Mouse (Mus musculus) G1E-ER4 (cell line): ENCODE measurements around the gene Cdh22. TPM values are rescaled to one million over a fixed set of nuclear protein-coding genes. Genes with fewer than 3 reads are reported as not detected.

Experiments
- GATA1 ChIP-seq: IDR thresholded peaks from one replicate; pipeline ENCODE4 v1.8.0; 2012; ENCODE audit warnings: low read length, inconsistent platforms
- polyA plus RNA-seq: library from polyadenylated mRNA; stranded (reverse); fragments of >175 nt; gene quantifications from 2 replicates; pipeline ENCODE4 v1.2.3, GENCODE M21; 2012

The Cdh22 gene
- not detected in 2 replicates for polyA plus RNA-seq

DNA sequence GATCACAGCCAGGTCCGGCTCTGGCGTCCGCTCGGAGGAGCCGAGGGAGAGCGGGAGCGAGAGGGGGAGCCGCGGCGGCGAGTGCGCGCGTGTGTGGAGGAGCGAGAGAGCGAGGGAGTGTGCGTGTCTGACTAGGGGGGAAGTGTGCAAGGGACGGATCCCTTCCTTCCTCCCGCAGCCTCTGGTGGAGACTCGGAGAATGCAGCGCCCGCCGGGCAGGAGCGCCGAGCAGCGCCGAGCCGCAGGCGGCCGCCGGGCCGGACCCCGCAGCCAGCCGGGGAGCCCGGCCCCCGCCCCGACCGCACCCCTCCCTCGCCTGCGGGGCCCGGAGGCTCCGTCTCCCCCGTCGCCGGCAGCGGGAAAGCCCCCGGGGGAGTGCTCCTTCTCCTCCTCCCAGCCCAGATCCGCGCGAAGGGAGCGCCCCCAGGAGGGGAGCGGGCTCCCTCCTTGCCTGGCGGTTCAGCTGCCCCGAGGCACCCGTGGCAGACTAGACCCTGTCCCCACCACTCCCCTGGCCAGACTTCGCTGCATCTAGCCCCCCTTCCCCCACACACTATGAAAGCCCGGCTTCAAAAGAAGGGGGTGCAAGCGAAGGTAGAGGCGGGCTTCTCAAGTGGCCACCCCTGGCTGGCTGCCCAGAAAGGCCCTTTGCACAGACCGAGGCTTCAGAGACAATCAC is at the start of gene Cdh22:
Gene Cdh22 (minus strand): TSS at position 241 of the 679 bp plus-strand sequence.
- TF ChIP-seq GATA1 = no peak

DNA sequence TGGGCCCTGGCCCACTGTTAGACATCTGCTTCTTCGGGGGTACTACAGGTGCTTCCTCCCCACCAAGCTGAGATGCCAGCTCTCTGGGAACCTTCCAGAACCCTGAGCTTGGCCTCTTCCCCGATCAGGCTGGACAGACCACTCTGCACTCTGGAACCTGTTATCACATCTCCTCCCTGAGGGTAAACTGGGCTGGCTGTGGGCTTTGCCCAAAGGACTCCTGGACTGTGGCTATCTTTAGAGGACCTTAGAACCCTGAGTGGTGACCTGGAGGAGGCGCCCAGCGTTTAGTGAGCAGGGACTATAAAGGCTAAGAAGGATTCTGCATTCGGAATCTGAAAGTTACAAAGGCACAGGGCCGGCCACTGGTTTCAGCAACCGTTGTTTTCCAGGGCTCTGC is 49.7 kb upstream of the Cdh22 start:
- TF ChIP-seq GATA1 = no peak

GRCm38 (mm10) chr2:165283644-165284043 is 49.0 kb upstream of the Cdh22 start:
- TF ChIP-seq GATA1 = no peak

GRCm38 (mm10) chr2:165281779-165282311 is 47.2 kb upstream of the Cdh22 start:
- no peak for TF ChIP-seq GATA1

DNA sequence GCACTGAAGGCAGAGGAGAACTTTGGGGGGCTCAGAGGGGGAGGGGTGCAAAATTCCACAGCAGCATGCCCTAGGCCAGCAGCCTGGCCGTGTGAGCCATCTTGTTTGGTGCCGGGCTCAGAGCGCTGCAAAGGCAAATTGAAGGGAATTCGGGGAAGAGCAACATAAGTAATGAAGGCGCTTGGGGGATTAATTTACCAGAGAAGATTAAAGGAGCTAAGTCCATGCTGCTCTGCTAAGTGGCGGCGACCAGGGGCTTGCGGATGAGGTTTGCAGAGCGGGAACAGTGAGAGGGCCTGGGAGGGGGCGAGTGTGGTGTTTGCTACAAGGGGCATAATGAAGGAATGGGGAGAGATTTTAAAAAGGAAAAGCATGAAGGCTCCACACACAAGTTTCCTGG is 44.7 kb upstream of the Cdh22 start:
- no peak for TF ChIP-seq GATA1

DNA sequence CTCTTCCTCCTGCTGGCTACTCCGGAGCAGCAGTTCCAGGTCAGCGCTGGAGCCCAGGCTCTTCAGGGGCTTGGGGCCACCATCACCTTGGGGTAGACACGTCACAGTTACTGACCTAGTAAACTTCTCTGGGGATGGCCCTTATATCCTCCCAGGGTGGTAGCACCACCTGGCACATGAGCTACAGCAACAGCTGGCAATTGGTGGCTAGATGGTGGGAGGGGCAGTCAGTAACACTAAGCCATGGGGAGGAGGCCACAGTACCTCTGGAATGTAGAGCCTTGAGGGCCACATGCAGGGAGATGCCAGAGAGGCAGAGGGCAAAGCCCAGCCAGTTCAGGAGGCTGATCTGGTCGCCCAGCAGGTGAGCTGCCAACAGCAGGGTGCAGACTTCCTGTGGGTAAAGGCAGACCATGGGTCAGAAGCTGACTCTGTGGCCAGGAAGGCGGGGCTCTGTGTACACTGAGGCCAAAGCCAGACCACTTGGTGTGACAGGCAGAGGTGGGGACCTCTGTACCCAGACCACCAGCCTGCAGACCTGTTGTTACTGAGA is 42.6 kb upstream of the Cdh22 start:
- no peak for TF ChIP-seq GATA1

- TF ChIP-seq GATA1 = no peak
Observed at GRCm38 (mm10) chr2:165275824-165276223, 41.2 kb upstream of the Cdh22 start.

DNA sequence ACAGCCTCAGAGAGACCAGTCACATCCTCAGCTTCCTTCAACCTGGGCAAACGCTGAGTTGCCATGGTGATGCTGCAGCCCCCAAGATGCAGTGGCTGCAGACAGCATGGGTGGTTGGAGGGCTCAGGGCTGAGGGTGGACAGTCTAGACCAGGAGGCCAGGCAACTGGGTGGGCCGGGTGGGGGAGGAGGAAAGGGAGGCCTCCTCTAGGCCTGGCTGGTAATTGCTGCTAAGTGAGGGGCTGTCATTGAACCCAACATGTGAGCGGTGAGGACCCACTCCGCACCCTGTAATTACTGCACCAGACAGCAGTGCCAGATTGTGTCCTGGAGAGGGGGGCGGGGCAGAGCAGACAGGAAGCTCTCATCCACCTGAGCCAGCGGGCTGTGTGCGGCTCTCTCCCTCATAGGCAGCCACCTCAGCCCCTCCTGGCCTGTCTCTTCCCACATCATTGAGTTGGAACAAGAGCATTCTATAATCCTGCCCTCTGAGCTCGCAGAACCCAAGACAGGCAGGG is 40.5 kb upstream of the Cdh22 start:
- no peak for TF ChIP-seq GATA1

DNA sequence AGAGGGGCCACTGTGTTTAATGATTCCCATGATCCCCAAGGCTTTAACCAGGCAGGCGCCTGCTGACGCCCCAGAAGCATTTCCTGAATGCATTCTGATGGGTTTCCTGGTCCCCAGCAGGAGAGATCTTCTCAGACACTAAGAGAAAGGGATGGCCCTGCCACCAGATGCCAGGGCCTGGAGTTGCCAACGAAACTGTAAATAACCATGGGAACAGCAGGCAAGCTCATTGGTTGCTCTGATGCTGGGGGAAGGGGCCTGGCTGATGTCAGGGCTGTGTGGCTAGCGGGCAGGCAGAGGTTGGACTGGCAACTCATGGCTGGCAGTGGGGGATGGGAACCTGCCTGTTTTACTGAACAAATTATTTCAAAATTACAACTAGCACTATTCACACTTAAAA is 38.9 kb upstream of the Cdh22 start:
- TF ChIP-seq GATA1 = no peak

DNA sequence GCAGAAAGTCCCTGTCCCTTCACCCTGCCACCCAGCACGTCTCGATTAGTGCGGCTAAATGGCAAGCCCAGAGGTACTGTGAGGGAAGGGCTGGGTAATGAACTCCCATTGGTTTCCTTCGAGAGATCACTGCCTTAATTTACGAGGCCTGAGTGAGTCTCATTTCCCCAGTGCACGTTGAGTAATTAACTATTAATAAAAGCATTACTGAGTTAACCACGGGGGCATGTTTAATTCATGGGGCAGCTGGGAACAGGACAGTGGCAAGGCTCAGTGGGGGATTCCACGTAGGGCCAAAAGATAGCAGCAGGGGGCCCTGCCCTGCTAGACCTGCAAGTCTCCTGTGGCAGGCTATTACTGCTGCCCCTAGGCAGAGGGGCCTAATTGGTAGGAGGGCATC is 36.7 kb upstream of the Cdh22 start:
- no peak for TF ChIP-seq GATA1

DNA sequence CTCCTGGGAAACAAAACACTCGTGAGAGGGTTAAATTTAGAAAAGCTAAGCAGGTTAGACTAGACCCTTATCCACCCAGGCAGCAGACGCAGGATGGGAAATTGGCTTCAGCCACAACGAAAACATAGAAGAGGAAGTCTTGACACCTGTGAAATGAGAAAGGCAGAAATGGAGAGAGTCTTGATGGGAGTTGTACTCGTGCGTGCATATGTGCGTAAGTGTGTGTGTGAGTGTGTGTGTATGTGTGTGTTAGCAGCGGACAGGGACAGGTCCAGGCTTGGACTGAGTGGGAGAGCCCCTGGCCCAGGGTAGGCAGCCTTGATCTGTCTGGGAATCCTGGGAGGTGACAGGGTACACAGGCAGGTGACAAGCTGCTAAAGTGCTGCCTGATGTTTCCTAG is 36.2 kb upstream of the Cdh22 start:
- no peak for TF ChIP-seq GATA1

- TF ChIP-seq GATA1 = no peak
Observed at GRCm38 (mm10) chr2:165266739-165267138, 32.1 kb upstream of the Cdh22 start.

- no peak for TF ChIP-seq GATA1
Observed at GRCm38 (mm10) chr2:165263861-165264260, 29.2 kb upstream of the Cdh22 start.

DNA sequence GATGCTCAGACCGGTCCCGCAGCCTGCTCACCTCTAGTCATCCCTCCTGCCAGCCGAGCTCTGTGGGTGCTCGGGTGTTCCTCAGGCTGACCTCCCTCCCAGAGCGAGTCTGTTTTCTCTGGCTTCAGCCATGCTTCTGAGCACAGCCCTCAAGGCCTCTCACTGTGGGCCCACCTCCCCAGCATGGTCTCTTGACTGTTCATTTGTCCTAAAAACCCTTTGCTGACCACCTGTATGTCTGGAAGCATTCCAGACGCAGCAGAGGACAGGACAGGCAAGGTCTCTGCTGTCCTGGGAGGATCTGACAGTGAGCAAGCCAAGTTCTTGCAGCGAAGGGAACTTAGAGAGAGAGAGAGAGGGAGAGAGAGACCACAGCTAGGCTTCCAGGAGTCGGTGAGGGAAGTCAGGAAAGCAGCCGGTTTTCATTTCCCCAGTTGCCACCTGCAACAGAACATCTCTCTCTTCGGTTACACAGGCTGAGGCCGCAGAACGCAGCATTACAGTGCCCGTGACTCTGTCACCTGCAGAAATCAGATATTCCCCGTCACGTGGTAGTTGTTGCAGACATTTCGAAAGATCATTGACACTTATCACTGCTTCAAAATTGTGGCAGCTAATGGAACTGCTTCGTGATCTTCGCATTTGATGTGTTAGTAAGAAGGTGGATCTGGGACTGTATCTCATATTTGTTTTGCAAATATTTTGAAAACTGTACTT is 27.8 kb upstream of the Cdh22 start:
- no peak for TF ChIP-seq GATA1

GRCm38 (mm10) chr2:165259859-165260258 is 25.2 kb upstream of the Cdh22 start:
- no peak for TF ChIP-seq GATA1

GRCm38 (mm10) chr2:165258321-165258720 is 23.7 kb upstream of the Cdh22 start:
- no peak for TF ChIP-seq GATA1
